Mouse (Mus musculus) heart, adult 9 months (tissue): ENCODE measurements around the gene Ggn.
"Not testable (repeated sequence)": the region's sequence is repeated elsewhere in the genome, so short reads cannot be mapped to it uniquely, and the experiment has no call there.

Experiments
- DNase-seq, 2 experiments: peaks; one replicate each; pipeline ENCODE4 v3.0.0; 2022; ENCODE audit warnings: low spot score in 2 of 2

The Ggn gene

DNA sequence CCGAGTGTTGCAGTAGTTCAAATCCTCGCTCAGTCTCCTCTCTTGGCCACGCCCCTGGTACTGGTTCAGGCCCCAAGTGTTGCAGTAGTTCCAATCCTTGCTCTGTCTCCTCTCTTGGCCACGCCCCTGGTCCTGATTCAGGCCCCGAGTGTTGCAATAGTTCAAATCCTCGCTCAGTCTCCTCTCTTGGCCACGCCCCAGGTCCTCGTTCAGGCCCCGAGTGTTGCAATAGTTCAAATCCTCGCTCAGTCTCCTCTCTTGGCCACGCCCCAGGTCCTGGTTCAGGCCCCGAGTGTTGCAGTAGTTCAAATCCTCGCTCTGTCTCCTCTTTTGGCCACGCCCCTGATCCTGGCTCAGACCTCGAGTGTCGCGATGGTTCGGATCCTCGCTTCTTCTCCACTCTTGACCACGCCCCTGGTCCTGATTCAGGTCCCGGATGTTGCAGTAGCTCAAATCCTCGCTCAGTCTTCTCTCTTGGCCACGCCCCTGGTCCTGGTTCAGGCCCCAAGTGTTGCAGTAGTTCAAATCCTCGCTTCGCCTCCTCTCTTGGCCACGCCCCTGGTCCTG, 42.3 kb downstream of the Ggn start:
- DNase-seq = no peak

DNA sequence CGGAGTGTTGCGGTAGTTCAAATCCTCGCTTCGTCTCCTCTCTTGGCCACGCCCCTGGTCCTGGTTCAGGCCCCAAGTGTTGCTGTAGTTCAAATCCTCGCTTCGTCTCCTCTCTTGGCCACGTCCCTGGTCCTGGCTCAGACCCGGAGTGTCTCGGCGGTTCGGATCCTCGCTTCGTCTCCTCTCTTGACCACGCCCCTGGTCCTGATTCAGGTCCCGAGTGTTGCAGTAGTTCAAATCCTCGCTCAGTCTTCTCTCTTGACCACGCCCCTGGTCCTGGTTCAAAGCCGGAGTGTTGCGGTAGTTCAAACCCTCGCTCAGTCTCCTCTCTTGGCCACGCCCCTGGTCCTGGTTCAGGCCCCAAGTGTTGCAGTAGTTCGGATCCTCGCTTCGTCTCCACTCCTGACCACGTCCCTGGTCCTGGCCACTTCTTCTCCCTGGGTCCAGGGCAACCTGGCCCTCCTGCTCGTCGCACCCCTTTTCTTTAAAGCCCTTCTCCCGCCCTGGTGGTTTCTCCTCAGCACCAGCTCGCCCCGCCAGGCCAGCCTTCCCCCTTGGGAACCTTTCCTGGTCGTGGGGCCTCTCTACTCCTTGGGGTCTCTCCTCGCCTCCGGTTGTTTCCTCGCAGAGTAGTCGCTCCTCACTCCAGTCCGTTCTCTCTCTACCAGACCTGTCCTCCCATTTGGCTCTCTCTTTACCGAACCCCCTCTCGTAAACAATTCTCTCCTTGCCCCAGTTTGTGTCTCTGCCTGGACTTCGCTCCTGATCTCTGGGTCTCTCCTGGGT, 43.0 kb downstream of the Ggn start:
- not testable (repeated sequence) for DNase-seq

DNA sequence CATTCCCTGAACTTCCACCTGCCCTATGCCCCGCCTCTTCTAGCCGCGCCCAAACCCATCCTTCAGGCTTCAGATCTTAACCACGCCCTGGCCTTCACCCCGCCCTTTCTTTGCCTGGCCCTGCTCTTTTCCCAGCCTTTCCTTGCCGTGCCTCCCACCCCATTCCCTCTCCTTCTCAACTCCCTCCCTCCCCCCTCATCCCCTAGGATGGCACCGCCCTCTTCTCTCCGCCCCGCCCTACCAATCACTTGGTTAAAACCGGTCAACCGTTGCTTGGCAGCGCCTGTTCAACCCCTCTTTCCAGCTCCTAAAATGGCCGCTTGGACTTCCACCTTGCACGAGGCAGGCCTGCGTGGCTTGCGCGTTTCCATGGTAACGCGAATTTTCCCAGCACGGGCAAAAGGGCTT, 43.7 kb downstream of the Ggn start, which contains the start of gene Catsperg1:
Catsperg1 (minus strand) TSS at position 361 of the 408 bp plus-strand sequence.
- DNase-seq = no peak

DNA sequence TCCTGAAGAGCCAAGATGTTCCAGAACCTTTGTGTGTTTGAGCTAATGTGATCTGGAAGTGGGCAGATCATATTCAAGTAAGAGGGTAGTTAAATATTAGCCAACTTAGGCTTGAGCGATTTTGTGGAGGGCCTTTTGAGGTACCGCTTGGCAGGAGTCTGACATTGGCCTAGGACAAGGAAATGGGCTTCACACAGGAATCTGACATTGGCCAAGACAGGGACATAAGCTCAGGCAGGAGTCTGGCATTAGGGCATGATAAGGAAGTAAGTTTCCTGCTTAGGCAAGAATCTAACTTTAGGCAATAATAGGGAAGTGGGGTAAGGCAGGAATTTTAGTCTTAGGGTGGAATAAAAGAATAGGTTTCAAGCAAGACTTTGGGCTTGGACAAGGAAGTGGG, 44.2 kb downstream of the Ggn start:
- DNase-seq = no peak

DNA sequence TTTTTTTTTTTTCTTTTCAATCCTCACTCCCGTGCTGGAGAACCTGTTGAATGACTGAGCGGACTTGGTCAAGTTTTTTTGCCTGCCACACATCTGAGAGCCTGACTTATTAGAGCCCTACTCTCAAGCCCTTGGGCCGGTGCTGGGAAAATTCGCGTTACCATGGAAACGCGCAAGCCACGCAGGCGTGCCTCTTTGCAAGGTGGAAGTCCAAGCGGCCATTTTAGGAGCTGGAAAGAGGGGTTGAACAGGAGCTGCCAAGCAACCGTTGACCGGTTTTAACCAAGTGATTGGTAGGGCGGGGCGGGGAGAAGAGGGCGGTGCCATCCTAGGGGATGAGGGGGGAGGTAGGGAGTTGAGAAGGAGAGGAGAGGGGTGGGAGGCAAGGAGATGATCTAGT, 44.8 kb downstream of the Ggn start:
- DNase-seq = no peak
